Mouse (Mus musculus) MEL (cell line): ENCODE measurements around the gene Hc. TPM values are rescaled to one million over a fixed set of nuclear protein-coding genes. Genes with fewer than 3 reads are reported as not detected.

Experiments used
- DNase-seq: peaks from one replicate; pipeline ENCODE4 v3.0.0; 2011; ENCODE audit warnings: low read depth, low spot score
- H3K27ac ChIP-seq: 2 replicates; pipeline ENCODE4 v1.5.1; 2012; ENCODE audit warnings: low read depth, mild to moderate bottlenecking, control low read depth, low read length, moderate library complexity; ENCODE audit not compliant: control insufficient read depth
- H3K27me3 ChIP-seq, 2 experiments: fragments of 150-350 bp in 1 of 2; sonication (generic) in 1 of 2; 2 replicates each; pipeline ENCODE4 v1.6.1; 2012; ENCODE audit warnings: low read length in 2 of 2, mild to moderate bottlenecking in 2 of 2, improper control_type of control experiment in 1 of 2, moderate library complexity in 1 of 2; ENCODE audit not compliant: insufficient read depth in 2 of 2, control insufficient read depth in 1 of 2
- H3K36me3 ChIP-seq, 2 experiments: 2 replicates each; pipeline ENCODE4 v1.6.1; 2012 to 2014; ENCODE audit warnings: low read length in 2 of 2, improper control_type of control experiment in 1 of 2, inconsistent platforms in 1 of 2, mild to moderate bottlenecking in 1 of 2; ENCODE audit not compliant: insufficient read depth in 2 of 2, control insufficient read depth in 1 of 2
- H3K4me1 ChIP-seq, 2 experiments: fragments of 150-350 bp in 1 of 2; sonication (generic) in 1 of 2; 2 replicates each; pipeline ENCODE4 v1.6.1; 2012; ENCODE audit warnings: low read length in 2 of 2, improper control_type of control experiment in 1 of 2, mild to moderate bottlenecking in 1 of 2; ENCODE audit not compliant: insufficient read depth in 2 of 2, control insufficient read depth in 1 of 2
- H3K4me3 ChIP-seq, 2 experiments: fragments of 150-350 bp in 1 of 2; sonication (generic) in 1 of 2; 2 replicates each; pipeline ENCODE4 v1.5.1; 2012; ENCODE audit warnings: low read depth in 2 of 2, low read length in 2 of 2, mild to moderate bottlenecking in 2 of 2, moderate library complexity in 2 of 2, control low read depth in 1 of 2, improper control_type of control experiment in 1 of 2; ENCODE audit not compliant: control insufficient read depth in 1 of 2, insufficient read depth in 1 of 2
- H3K79me2 ChIP-seq: 2 replicates; pipeline ENCODE4 v1.6.1; 2012; ENCODE audit warnings: mild to moderate bottlenecking, low read length, moderate library complexity; ENCODE audit not compliant: control insufficient read depth, poor library complexity, insufficient read depth
- H3K9ac ChIP-seq: 2 replicates; pipeline ENCODE4 v1.6.1; 2012; ENCODE audit warnings: low read depth, mild to moderate bottlenecking, control low read depth, low read length, moderate library complexity; ENCODE audit not compliant: control insufficient read depth, poor library complexity, severe bottlenecking
- H3K9me3 ChIP-seq: fragments of 150-350 bp; sonication (generic); replicated peaks from 2 replicates; pipeline ENCODE4 v1.6.1; 2012; ENCODE audit warnings: mild to moderate bottlenecking, low read length, improper control_type of control experiment, moderate library complexity; ENCODE audit not compliant: insufficient read depth
- BHLHE40 ChIP-seq: IDR thresholded peaks from 2 replicates; pipeline ENCODE4 v1.6.1; 2012; ENCODE audit warnings: low read depth, mild to moderate bottlenecking, inconsistent platforms, low read length, improper control_type of control experiment, borderline replicate concordance
- CHD1 ChIP-seq: IDR thresholded peaks from 2 replicates; pipeline ENCODE4 v1.6.1; 2012; ENCODE audit warnings: low read depth, mild to moderate bottlenecking, inconsistent platforms, low read length, improper control_type of control experiment
- CTCF ChIP-seq, 3 experiments: IDR thresholded peaks in 2 of 3; conservative IDR thresholded peaks in 1 of 3; 2 replicates each; pipeline ENCODE4 v1.5.1; 2011 to 2012; ENCODE audit warnings: low read length in 3 of 3, low read depth in 2 of 3, mild to moderate bottlenecking in 2 of 3, improper control_type of control experiment in 1 of 3, inconsistent platforms in 1 of 3, mixed read lengths in 1 of 3, moderate library complexity in 1 of 3; ENCODE audit not compliant: control insufficient read depth in 1 of 3, insufficient read depth in 1 of 3, poor library complexity in 1 of 3, severe bottlenecking in 1 of 3
- ETS1 ChIP-seq: IDR thresholded peaks from 2 replicates; pipeline ENCODE4 v1.6.1; 2012; ENCODE audit warnings: low read depth, mild to moderate bottlenecking, inconsistent platforms, low read length, improper control_type of control experiment, moderate library complexity
- GABPA ChIP-seq: IDR thresholded peaks from 2 replicates; pipeline ENCODE4 v1.6.1; 2012; ENCODE audit warnings: low read depth, mild to moderate bottlenecking, inconsistent platforms, low read length, improper control_type of control experiment, moderate library complexity
- MXI1 ChIP-seq: IDR thresholded peaks from 2 replicates; pipeline ENCODE4 v1.6.1; 2011; ENCODE audit warnings: mild to moderate bottlenecking, low read depth, low read length, improper control_type of control experiment
- NELFE ChIP-seq: IDR thresholded peaks from 2 replicates; pipeline ENCODE4 v1.6.1; 2011; ENCODE audit warnings: low read depth, low read length, improper control_type of control experiment
- POLR2AphosphoS5 ChIP-seq: IDR thresholded peaks from 2 replicates; pipeline ENCODE4 v1.6.1; 2012; ENCODE audit warnings: low read depth, borderline replicate concordance, mild to moderate bottlenecking, inconsistent platforms, low read length, moderate library complexity, mixed read lengths
- RAD21 ChIP-seq: IDR thresholded peaks from 2 replicates; pipeline ENCODE4 v1.6.1; 2011; ENCODE audit warnings: mild to moderate bottlenecking, low read depth, low read length, improper control_type of control experiment
- SMC3 ChIP-seq: IDR thresholded peaks from 2 replicates; pipeline ENCODE4 v1.6.1; 2011; ENCODE audit warnings: low read depth, low read length, improper control_type of control experiment
- TCF12 ChIP-seq: IDR thresholded peaks from 2 replicates; pipeline ENCODE4 v1.6.1; 2014; ENCODE audit warnings: low read depth, mild to moderate bottlenecking, inconsistent platforms, low read length, improper control_type of control experiment, moderate library complexity
- ZMIZ1 ChIP-seq: IDR thresholded peaks from 2 replicates; pipeline ENCODE4 v1.6.1; 2012; ENCODE audit warnings: low read depth, mild to moderate bottlenecking, inconsistent platforms, low read length, improper control_type of control experiment, moderate library complexity
- ZNF384 ChIP-seq: IDR thresholded peaks from 2 replicates; pipeline ENCODE4 v1.6.1; 2012; ENCODE audit warnings: low read depth, mild to moderate bottlenecking, inconsistent platforms, low read length, improper control_type of control experiment
- polyA plus RNA-seq, 2 experiments: library from polyadenylated mRNA; stranded (reverse) in 1 of 2; unstranded in 1 of 2; fragments of >175 nt in 1 of 2; fragments of >200 nt in 1 of 2; gene quantifications; 2 replicates each; pipeline versions ENCODE4 v1.2.1 to v1.2.4; 2012; ENCODE audit warnings: low replicate concordance in 2 of 2, low read depth in 1 of 2; ENCODE audit not compliant: insufficient read length in 2 of 2, insufficient read depth in 1 of 2, missing spikeins in 1 of 2
- total RNA-seq: library from RNA; depleted of rRNA; stranded (reverse); fragments of 300-350 nt; gene quantifications from 2 replicates; pipeline ENCODE4 v1.2.3, GENCODE M21; 2012; rRNA removed

Hc gene
- total and polyA plus RNA-seq, 3 experiments, result not detected

DNA sequence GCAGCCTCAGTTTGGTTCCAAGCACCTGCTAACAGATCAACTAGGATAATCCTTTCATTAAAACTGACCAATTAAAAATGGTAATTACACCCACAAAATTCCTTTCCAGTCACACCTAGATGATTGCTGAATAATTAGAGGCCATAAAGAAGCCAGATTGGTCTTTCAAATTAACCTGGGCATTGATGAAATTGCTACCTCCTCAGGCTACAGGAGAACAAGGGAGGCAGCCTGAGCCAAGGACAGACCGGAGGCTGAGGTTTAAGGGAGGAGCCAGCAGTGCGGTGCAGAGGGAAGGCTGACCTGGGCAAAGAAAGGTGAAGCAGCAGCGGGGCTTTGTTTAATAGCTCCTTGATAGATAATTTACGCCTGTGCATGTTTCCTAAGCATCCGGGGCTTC is 123.8 kb downstream of the Hc start:
- Histone ChIP-seq H3K27me3 (peaks cover 5 to 11% of the 10 kb centered on the region in 2 experiments), H3K9ac (no peak overlapping the region)

More for the DNA sequence above, 123.8 kb downstream of the Hc start:
- Histone ChIP-seq H3K9me3 (no peaks in the 10 kb centered on the region), H3K4me3 (no peak overlapping the region), H3K4me1 (no peaks in the 10 kb centered on the region), H3K27ac (no peak overlapping the region), H3K36me3 (no peaks in the 10 kb centered on the region), H3K79me2 (no peaks in the 10 kb centered on the region)
- TF ChIP-seq NELFE, result no peak
- TF ChIP-seq ZNF384, result no peak
- no peak for TF ChIP-seq POLR2AphosphoS5
- TF ChIP-seq ETS1, result no peak
- no peak for TF ChIP-seq CHD1
- no peak for TF ChIP-seq MXI1
- TF ChIP-seq ZMIZ1, result no peak
- no peak for TF ChIP-seq SMC3
- no peak for TF ChIP-seq TCF12
- no peak for TF ChIP-seq CTCF (IDR thresholded peaks at IDR 0.05 in 2 of 3, conservative IDR thresholded peaks at IDR 0.05 in 1 of 3; ENCODE audit: control insufficient read depth in 1 of 3, insufficient read depth in 1 of 3, low read depth in 2 of 3, low read length in 3 of 3, poor library complexity in 1 of 3, severe bottlenecking in 1 of 3)
- no peak for TF ChIP-seq RAD21
- no peak for TF ChIP-seq BHLHE40
- TF ChIP-seq GABPA, result no peak
- DNase-seq, result no peak

Other genes starting within 250 kb of the Hc start
- 40.2 and 43.7 TPM in 2 replicates for gene Fbxw2, start 235.1 kb downstream of the Hc start, total RNA-seq
- gene Fbxw2, start 235.1 kb downstream of the Hc start, polyA plus RNA-seq, result 100 to 1,000 TPM in 1 of 2 experiments, 10 to 100 TPM in 1; 49.7 to 101 TPM
- gene Gm34653, start 228.4 kb downstream of the Hc start, total RNA-seq, result 0.08 TPM in 1 of 2 replicates, not detected in the other
- under 1 TPM in 1 of 2 experiments, not detected in 1; 0.10 TPM for gene Gm34653, start 228.4 kb downstream of the Hc start, polyA plus RNA-seq
- not detected in 2 replicates for gene Cutal, start 187.0 kb downstream of the Hc start, total RNA-seq
- gene Cutal, start 187.0 kb downstream of the Hc start, polyA plus RNA-seq, result not detected
- 48.1 and 63.0 TPM in 2 replicates for gene Psmd5, start 186.5 kb downstream of the Hc start, total RNA-seq
- gene Psmd5, start 186.5 kb downstream of the Hc start, polyA plus RNA-seq, result 10 to 100 TPM in 1 of 2 experiments, not detected in 1; 70.3 TPM
- 10.2 and 10.9 TPM in 2 replicates for gene Phf19, start 147.4 kb downstream of the Hc start, total RNA-seq
- 10 to 100 TPM in 1 of 2 experiments, not detected in 1; 26.2 TPM for gene Phf19, start 147.4 kb downstream of the Hc start, polyA plus RNA-seq
- gene Traf1, start 99.7 kb downstream of the Hc start, total RNA-seq, result 0.04 TPM in 1 of 2 replicates, not detected in the other
- gene Traf1, start 99.7 kb downstream of the Hc start, polyA plus RNA-seq, result under 1 TPM in 1 of 2 experiments, not detected in 1; 0.03 TPM
- gene AI182371, start 40.1 kb upstream of the Hc start, total RNA-seq, result 0.12 TPM in 1 of 2 replicates, not detected in the other
- gene AI182371, start 40.1 kb upstream of the Hc start, polyA plus RNA-seq, result under 1 TPM in 1 of 2 experiments, not detected in 1; 0.40 TPM
- 16.5 and 17.0 TPM in 2 replicates for gene Cntrl, start 48.1 kb upstream of the Hc start, total RNA-seq
- gene Cntrl, start 48.1 kb upstream of the Hc start, polyA plus RNA-seq, result 10 to 100 TPM in 1 of 2 experiments, not detected in 1; 24.0 TPM
- 27.2 and 28.1 TPM in 2 replicates for gene Rab14, start 139.7 kb upstream of the Hc start, total RNA-seq
- 10 to 100 TPM; 78.1 to 81.6 TPM for gene Rab14, start 139.7 kb upstream of the Hc start, polyA plus RNA-seq
- gene Gsn, start 194.9 kb upstream of the Hc start, total RNA-seq, result 6.0 and 8.0 TPM in 2 replicates
- gene Gsn, start 194.9 kb upstream of the Hc start, polyA plus RNA-seq, result 1 to 10 TPM in 1 of 2 experiments, not detected in 1; 8.2 TPM